Mouse (Mus musculus) gastrocnemius, postnatal 10 days (tissue): ENCODE measurements at regions not wholly inside any gene's neighbourhood (a gene's known extent, or its start where the extent isn't known, plus 50 kb on each side); places are given as distances from the start of the nearest gene placed in this dataset.

ENCODE experiments used
- DNase-seq: peaks from one replicate; pipeline ENCODE4 v3.0.0; 2021; ENCODE audit warnings: mixed read lengths

GRCm38 (mm10) chrX:68313486-68313885 lies 364.9 kb upstream of the Fmr1 start:
- peak; percentile 46 for DNase-seq
